Mouse (Mus musculus) midbrain, embryonic 12.5 days (tissue): ENCODE data around the gene Ube2q1. TPM values are rescaled to one million over a fixed set of nuclear protein-coding genes. Genes with fewer than 3 reads are reported as not detected.

Source experiments
- ATAC-seq: fragments of 200-750 bp; cut with Nextera tagmentation; 2 replicates; pipeline ENCODE4 v1.8.0; 2017; ENCODE audit warnings: low read depth, moderate TSS enrichment, moderate library complexity; ENCODE audit not compliant: low FRiP score
- H3K27ac ChIP-seq: fragments of 300-500 bp; sonication (generic); replicated peaks from 2 replicates; pipeline ENCODE4 v1.5.1; 2016; ENCODE audit warnings: mild to moderate bottlenecking
- H3K27me3 ChIP-seq: fragments of 300-500 bp; sonication (generic); 2 replicates; pipeline ENCODE4 v1.6.1; 2016; ENCODE audit warnings: mild to moderate bottlenecking
- H3K36me3 ChIP-seq: fragments of 300-500 bp; sonication (generic); 2 replicates; pipeline ENCODE4 v1.6.1; 2016
- H3K4me1 ChIP-seq: fragments of 300-500 bp; sonication (generic); 2 replicates; pipeline ENCODE4 v1.6.1; 2016
- H3K4me2 ChIP-seq: fragments of 300-500 bp; sonication (generic); replicated peaks from 2 replicates; pipeline ENCODE4 v1.6.1; 2016; ENCODE audit warnings: mild to moderate bottlenecking, moderate library complexity
- H3K4me3 ChIP-seq: fragments of 300-500 bp; sonication (generic); 2 replicates; pipeline ENCODE4 v1.5.1; 2016; ENCODE audit warnings: mild to moderate bottlenecking
- H3K9ac ChIP-seq: fragments of 300-500 bp; sonication (generic); replicated peaks from 2 replicates; pipeline ENCODE4 v1.6.1; 2016; ENCODE audit warnings: mild to moderate bottlenecking, moderate library complexity
- H3K9me3 ChIP-seq: fragments of 300-500 bp; sonication (generic); 2 replicates; pipeline ENCODE4 v1.6.1; 2016; ENCODE audit warnings: mild to moderate bottlenecking
- WGBS: fragments of 180-500 bp; shearing (Covaris S2); methylation state at CpG from one replicate; pipeline ENCODE4 v1.1.7; 2016; 5-methylcytosine and 5-hydroxymethylcytosine counted together
- polyA plus RNA-seq: library from polyadenylated mRNA; unstranded; fragments of >200 nt; fragmentation: Nextera tagmentation; extraction: Ambion mirVana; gene quantifications from 2 replicates; pipeline ENCODE4 v1.2.1, GENCODE M21; 2016

Ube2q1 gene
- polyA plus RNA-seq, 1 experiment from 2014 or later = 18.5 TPM

DNA sequence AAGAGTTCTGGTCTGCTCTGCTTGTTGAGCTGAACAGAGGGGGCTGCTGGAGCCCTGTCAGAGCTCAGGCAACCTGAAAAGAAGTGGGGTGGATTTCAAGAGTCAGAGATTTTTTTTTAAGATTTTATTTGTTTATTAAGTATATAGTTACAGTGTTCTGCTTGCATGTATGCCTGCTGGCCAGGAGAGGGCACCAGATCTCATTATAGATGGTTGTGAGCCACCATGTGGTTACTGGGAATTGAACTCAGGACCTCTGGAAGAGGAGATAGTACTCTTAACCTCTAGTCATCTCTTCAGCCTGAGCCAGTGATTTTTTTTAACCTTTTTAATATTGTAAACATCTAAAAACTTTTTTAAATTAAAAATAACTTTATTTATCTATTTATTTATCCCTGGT is 37.4 kb downstream of the Ube2q1 start:
- Histone ChIP-seq H3K4me1 (no peaks in the 10 kb centered on the region), H3K36me3 (no peaks in the 10 kb centered on the region), H3K4me2 (no peak overlapping the region), H3K4me3 (no peak overlapping the region), H3K27ac (no peak overlapping the region), H3K27me3 (no peaks in the 10 kb centered on the region), H3K9ac (no peak overlapping the region), H3K9me3 (0 out of 2 replicates have a peak, but pooled peaks cover 3% of the 10 kb centered on the region)
- no peak for ATAC-seq

GRCm38 (mm10) chr3:89812166-89812565 is 38.8 kb downstream of the Ube2q1 start:
- no peak for ATAC-seq
- no peak overlapping the region for H3K4me3 ChIP-seq
- H3K4me1 ChIP-seq = no peaks in the 10 kb centered on the region
- H3K9ac ChIP-seq = no peak overlapping the region
- H3K27me3 ChIP-seq = no peaks in the 10 kb centered on the region
- no peak overlapping the region for H3K4me2 ChIP-seq
- 0 out of 2 replicates have a peak, but pooled peaks cover 3% of the 10 kb centered on the region for H3K9me3 ChIP-seq
- WGBS = 78% methylated on average over 3 of the region's 3 CpGs
- H3K27ac ChIP-seq = no peak overlapping the region
- H3K36me3 ChIP-seq = no peaks in the 10 kb centered on the region

- Histone ChIP-seq H3K9me3 (0 out of 2 replicates have a peak, but pooled peaks cover 3% of the 10 kb centered on the region), H3K9ac (no peak overlapping the region), H3K27ac (no peak overlapping the region), H3K27me3 (no peaks in the 10 kb centered on the region), H3K4me3 (no peak overlapping the region), H3K36me3 (no peaks in the 10 kb centered on the region), H3K4me2 (no peak overlapping the region), H3K4me1 (no peaks in the 10 kb centered on the region)
- 79% methylated on average over 7 of the region's 7 CpGs for WGBS
- no peak for ATAC-seq
Observed at GRCm38 (mm10) chr3:89814051-89814450, 40.6 kb downstream of the Ube2q1 start.

DNA sequence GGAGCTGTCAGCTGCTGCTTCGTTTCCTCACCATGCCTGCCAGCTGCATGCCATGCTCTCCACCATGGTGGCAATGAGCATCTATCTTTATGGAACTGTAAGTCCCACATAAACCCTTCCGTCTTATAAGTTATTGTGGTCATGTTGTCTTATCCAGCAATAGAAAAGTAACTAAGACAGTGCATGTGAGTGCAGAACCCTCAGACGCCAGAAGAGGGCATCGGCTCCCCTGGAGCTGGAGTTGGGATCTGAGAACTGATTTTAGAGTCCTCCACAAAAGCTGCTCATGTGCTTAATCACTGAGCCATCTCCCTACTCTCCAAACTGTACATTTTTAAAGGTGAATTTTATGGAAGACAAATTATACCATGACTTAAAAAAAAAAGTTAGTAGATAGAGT is 43.6 kb downstream of the Ube2q1 start:
- Histone ChIP-seq H3K36me3 (no peaks in the 10 kb centered on the region), H3K27ac (no peak overlapping the region), H3K4me3 (no peak overlapping the region), H3K9me3 (no peaks in the 10 kb centered on the region), H3K9ac (no peak overlapping the region), H3K27me3 (no peaks in the 10 kb centered on the region), H3K4me1 (no peaks in the 10 kb centered on the region), H3K4me2 (no peak overlapping the region)
- WGBS = 72% methylated on average over 4 of the region's 4 CpGs
- ATAC-seq = no peak

DNA sequence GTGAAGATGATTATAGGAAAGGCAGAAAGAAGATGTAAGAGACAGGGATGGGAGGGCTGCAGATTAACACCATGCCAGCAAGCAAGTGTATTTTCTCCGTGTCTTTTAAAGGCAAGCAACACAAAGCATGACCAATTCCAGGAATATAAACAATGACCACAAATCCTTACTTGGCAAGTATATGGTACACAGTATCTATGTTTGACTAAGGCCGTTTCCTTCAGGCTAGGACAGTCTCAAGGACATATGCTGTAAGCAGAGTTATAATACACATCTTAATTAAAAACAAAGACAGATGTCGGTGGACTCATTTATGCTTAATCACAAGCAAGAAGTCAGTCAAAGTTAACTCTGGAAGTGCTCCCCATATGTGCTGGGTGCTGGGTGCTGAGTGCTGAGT is 45.2 kb downstream of the Ube2q1 start:
- no peak overlapping the region for H3K27ac ChIP-seq
- H3K9me3 ChIP-seq = no peaks in the 10 kb centered on the region
- no peaks in the 10 kb centered on the region for H3K36me3 ChIP-seq
- H3K9ac ChIP-seq = no peak overlapping the region
- no peak for ATAC-seq
- H3K4me1 ChIP-seq = no peaks in the 10 kb centered on the region
- H3K27me3 ChIP-seq = no peaks in the 10 kb centered on the region
- 87% methylated on average over 3 of the region's 3 CpGs for WGBS
- H3K4me3 ChIP-seq = no peak overlapping the region
- H3K4me2 ChIP-seq = no peak overlapping the region

GRCm38 (mm10) chr3:89819897-89820296 is 46.5 kb downstream of the Ube2q1 start:
- no peak overlapping the region for H3K4me2 ChIP-seq
- no peak overlapping the region for H3K9ac ChIP-seq
- ATAC-seq = no peak
- no peaks in the 10 kb centered on the region for H3K9me3 ChIP-seq
- no peak overlapping the region for H3K4me3 ChIP-seq
- no peaks in the 10 kb centered on the region for H3K36me3 ChIP-seq
- 72% methylated on average over 7 of the region's 7 CpGs for WGBS
- H3K27ac ChIP-seq = no peak overlapping the region
- no peaks in the 10 kb centered on the region for H3K27me3 ChIP-seq
- H3K4me1 ChIP-seq = no peaks in the 10 kb centered on the region

GRCm38 (mm10) chr3:89820311-89821095 is 47.1 kb downstream of the Ube2q1 start:
- no peak for ATAC-seq
- WGBS = 89% methylated on average over 12 of the region's 12 CpGs
- Histone ChIP-seq H3K4me1 (no peaks in the 10 kb centered on the region), H3K4me3 (no peak overlapping the region), H3K36me3 (no peaks in the 10 kb centered on the region), H3K4me2 (no peak overlapping the region), H3K9ac (no peak overlapping the region), H3K27ac (no peak overlapping the region), H3K9me3 (no peaks in the 10 kb centered on the region), H3K27me3 (no peaks in the 10 kb centered on the region)

- H3K27me3 ChIP-seq = no peaks in the 10 kb centered on the region
- 88% methylated on average over 11 of the region's 11 CpGs for WGBS
- no peak for ATAC-seq
- no peak overlapping the region for H3K27ac ChIP-seq
- no peak overlapping the region for H3K4me2 ChIP-seq
- H3K36me3 ChIP-seq = no peaks in the 10 kb centered on the region
- no peaks in the 10 kb centered on the region for H3K4me1 ChIP-seq
- no peaks in the 10 kb centered on the region for H3K9me3 ChIP-seq
- no peak overlapping the region for H3K4me3 ChIP-seq
- H3K9ac ChIP-seq = no peak overlapping the region
Observed at GRCm38 (mm10) chr3:89821096-89821513, 47.7 kb downstream of the Ube2q1 start.

DNA sequence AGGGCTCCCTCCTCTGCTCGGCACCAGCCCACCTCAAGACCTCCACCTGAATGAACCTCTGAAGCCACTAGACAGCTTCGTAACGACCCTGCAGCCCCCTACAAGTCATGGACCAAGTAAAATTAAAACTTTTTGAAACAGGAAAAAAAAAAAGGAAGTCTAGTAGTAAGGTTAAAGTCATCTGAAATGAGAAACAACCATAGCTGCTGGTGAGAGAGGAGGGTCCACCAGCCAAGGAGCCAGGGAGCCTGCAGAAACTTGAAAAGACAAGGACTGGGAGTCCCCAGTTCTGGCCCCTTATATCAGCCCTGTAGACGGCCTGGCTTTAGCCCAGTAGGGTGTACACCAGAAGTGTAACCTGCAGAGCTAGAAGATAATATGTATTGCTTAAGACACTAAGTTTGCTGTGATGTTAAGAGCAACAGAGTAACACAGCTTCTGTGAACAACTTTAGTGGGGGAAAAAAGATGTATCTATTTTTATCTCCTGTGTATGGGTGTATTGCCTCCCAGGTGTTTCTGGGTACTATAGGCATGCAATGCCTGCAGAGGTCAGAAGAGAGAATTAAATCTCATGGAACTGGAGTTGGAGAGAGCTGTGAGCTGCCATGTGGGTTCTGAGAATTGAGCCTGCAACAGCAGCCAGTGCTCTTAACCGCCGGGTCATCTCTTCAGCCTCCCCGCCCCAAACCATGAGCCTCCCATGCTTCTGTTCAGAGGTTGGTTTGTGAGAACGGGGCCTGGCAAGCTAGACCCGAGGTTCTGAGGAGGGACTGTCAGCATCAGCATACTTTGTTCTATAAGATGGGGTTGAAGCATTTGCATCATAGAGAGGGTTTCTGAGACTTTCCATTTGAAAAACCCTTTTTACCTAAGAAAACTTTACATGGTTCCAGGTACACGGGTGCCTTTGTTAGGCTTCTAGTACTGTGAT is 48.4 kb downstream of the Ube2q1 start:
- Histone ChIP-seq H3K9me3 (no peaks in the 10 kb centered on the region), H3K4me2 (no peak overlapping the region), H3K4me1 (no peaks in the 10 kb centered on the region), H3K36me3 (no peaks in the 10 kb centered on the region), H3K27ac (no peak overlapping the region), H3K27me3 (no peaks in the 10 kb centered on the region), H3K4me3 (no peak overlapping the region), H3K9ac (no peak overlapping the region)
- 75% methylated on average over 10 of the region's 10 CpGs for WGBS
- ATAC-seq = no peak

GRCm38 (mm10) chr3:89823594-89823993 is 50.2 kb downstream of the Ube2q1 start:
- 60% methylated on average over 2 of the region's 2 CpGs for WGBS
- Histone ChIP-seq H3K9me3 (no peaks in the 10 kb centered on the region), H3K27me3 (peaks cover 6% of the 10 kb centered on the region), H3K36me3 (no peaks in the 10 kb centered on the region), H3K27ac (no peak overlapping the region), H3K9ac (no peak overlapping the region), H3K4me3 (no peak overlapping the region), H3K4me1 (no peaks in the 10 kb centered on the region), H3K4me2 (no peak overlapping the region)
- no peak for ATAC-seq

DNA sequence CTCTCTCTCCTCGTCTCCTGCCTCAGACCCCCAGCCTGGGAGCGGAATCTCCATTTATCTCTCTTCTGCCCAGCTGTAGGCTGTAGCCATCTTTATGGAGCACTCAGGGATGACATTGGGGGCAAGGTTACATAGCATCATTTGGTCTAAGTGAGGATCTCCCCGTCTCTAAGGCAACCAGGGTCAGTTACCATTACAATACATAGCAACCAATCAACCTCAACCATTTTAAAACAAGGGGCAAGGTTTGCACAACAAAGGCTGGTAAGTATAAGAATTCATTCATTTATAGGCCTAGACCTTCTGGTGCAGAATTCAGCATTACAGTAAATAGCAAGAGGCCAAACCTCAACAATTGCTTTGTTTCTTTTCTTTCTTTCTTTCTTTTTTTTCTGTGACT is 52.9 kb downstream of the Ube2q1 start:
- Histone ChIP-seq H3K4me2 (no peak overlapping the region), H3K9ac (no peak overlapping the region), H3K27ac (no peak overlapping the region), H3K9me3 (no peaks in the 10 kb centered on the region), H3K4me3 (no peak overlapping the region), H3K36me3 (no peaks in the 10 kb centered on the region), H3K4me1 (peaks cover 5% of the 10 kb centered on the region), H3K27me3 (peaks cover 33% of the 10 kb centered on the region)
- no peak for ATAC-seq
- WGBS = 62% methylated on average over 3 of the region's 3 CpGs
